Mouse (Mus musculus) telencephalon, adult 2 months (tissue): ENCODE data around the gene Cdhr2.

Source experiments
- DNase-seq: peaks from one replicate; pipeline ENCODE4 v3.0.0-alpha.2; 2011; ENCODE audit warnings: low read depth, low spot score

The Cdhr2 gene

GRCm38 (mm10) chr13:54701243-54701642 is at the start of gene Cdhr2:
Cdhr2 (plus strand) TSS chr13:54701461.
- DNase-seq: no peak

GRCm38 (mm10) chr13:54660877-54661276 is 40.4 kb upstream of the Cdhr2 start:
- no peak for DNase-seq

GRCm38 (mm10) chr13:54661358-54661757 is 39.9 kb upstream of the Cdhr2 start:
- no peak for DNase-seq

GRCm38 (mm10) chr13:54663999-54664398 is 37.3 kb upstream of the Cdhr2 start:
- no peak for DNase-seq

GRCm38 (mm10) chr13:54664509-54664908 is 36.8 kb upstream of the Cdhr2 start:
- no peak for DNase-seq

- no peak for DNase-seq
These were observed 36.2 kb upstream of the Cdhr2 start for GRCm38 (mm10) chr13:54665062-54665461.

- no peak for DNase-seq
These were observed 30.8 kb upstream of the Cdhr2 start for GRCm38 (mm10) chr13:54670491-54670890.

- DNase-seq: no peak
These were observed 25.2 kb upstream of the Cdhr2 start for GRCm38 (mm10) chr13:54675895-54676590.

GRCm38 (mm10) chr13:54678263-54678662 is 23.0 kb upstream of the Cdhr2 start:
- DNase-seq: no peak

- no peak for DNase-seq
These were observed 20.9 kb upstream of the Cdhr2 start for GRCm38 (mm10) chr13:54680184-54680853.

- no peak for DNase-seq
These were observed 20.0 kb upstream of the Cdhr2 start for GRCm38 (mm10) chr13:54681291-54681690.

- DNase-seq: no peak
These were observed 18.0 kb upstream of the Cdhr2 start for GRCm38 (mm10) chr13:54683301-54683700.

- DNase-seq: no peak
These were observed 16.9 kb upstream of the Cdhr2 start for GRCm38 (mm10) chr13:54684140-54684896.

- no peak for DNase-seq
These were observed 16.1 kb upstream of the Cdhr2 start for GRCm38 (mm10) chr13:54685174-54685573.

GRCm38 (mm10) chr13:54686139-54687053 is 14.9 kb upstream of the Cdhr2 start:
- DNase-seq: no peak

GRCm38 (mm10) chr13:54687096-54687495 is 14.2 kb upstream of the Cdhr2 start:
- DNase-seq: peak; percentile 40

- peak; percentile 96 for DNase-seq
These were observed 13.5 kb upstream of the Cdhr2 start for GRCm38 (mm10) chr13:54687575-54688424.

- no peak for DNase-seq
These were observed 11.0 kb upstream of the Cdhr2 start for GRCm38 (mm10) chr13:54690151-54690740.

GRCm38 (mm10) chr13:54691737-54692136 is 9.5 kb upstream of the Cdhr2 start:
- no peak for DNase-seq
